10 mouse cellular contexts compared by ENCODE assay signal in the genomic region with DNA sequence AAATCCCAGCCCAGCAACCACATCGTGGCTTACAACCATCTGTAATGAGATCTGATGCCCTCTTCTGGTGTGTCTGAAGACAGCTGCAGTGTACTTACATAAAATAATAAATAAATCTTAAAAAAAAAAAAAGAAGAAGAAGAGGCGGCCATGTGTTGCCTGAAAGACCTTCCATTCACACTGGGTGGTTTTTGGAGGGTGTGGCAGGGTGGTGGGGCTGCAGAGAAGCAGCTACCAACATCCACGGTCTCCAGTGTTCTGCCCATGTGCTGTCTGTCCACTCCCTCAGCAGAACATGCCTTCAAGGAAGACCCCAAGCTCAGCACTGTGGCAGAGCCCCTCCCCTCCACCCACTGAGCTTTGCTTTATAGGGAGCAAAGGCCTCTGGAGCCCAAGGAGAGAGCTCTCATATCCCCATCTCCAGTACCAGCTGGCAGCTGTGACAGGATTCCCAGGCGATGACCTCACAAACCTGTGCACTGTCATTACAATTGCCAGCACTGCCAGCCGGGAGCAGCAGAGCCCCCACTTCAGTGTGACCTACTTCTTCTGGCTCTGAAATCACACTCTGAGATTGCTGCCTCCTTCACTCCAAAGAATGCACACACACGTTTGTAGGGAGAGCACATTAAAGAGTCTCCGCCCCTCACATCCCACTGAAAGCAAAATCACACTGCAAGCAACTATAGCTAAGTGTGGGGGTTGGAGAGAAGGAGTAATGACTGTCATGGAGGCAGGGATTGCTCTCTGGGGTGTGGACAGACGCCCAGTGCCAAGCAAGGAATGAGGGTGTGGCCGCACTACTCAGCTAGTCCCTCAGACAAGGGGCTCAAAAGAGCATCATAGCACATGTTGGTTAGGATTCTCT.
DNase-seq lines count a peak whose midpoint lies in the region; ATAC-seq and TF ChIP-seq lines count a peak whose summit lies in the region.
"Had no signal": no experiment of that assay in that cellular context is flagged by ENCODE, and none has a peak within 500 bp of the region (broad histone marks: within the 10 kb centered on the region; RNA-seq: fewer than 3 reads in every experiment).

No protein-coding gene starts in this region.

- H3K36me3 ChIP-seq in heart, embryonic 11.5 days (ENCODE audit: control insufficient read depth, insufficient read depth, low read length): no peaks in the 10 kb centered on the region
- H3K36me3 ChIP-seq in forebrain, embryonic 14.5 days (ENCODE audit: control insufficient read depth, insufficient read depth, low read length): no peaks in the 10 kb centered on the region
- H3K36me3 ChIP-seq: G1E had no signal

- no peak overlapping the region for H3K9ac ChIP-seq in heart, embryonic 11.5 days (ENCODE audit: low read depth, low read length)
- no peak overlapping the region for H3K9ac ChIP-seq in forebrain, embryonic 14.5 days (ENCODE audit: low read length)
- H3K9ac ChIP-seq: lung, embryonic 14.5 days had no signal

- no peak for TF ChIP-seq CTCF in olfactory bulb, adult 2 months (IDR thresholded peaks at IDR 0.05; ENCODE audit: insufficient read depth, low read depth, low read length)

- no peak overlapping the region for H3K4me3 ChIP-seq in heart, embryonic 11.5 days (ENCODE audit: low read depth, low read length)
- no peak overlapping the region for H3K4me3 ChIP-seq in forebrain, embryonic 14.5 days (ENCODE audit: low read depth, low read length)
- H3K4me3 ChIP-seq in olfactory bulb, adult 2 months (ENCODE audit: insufficient read depth, low read depth, low read length): no peak overlapping the region

- WGBS in heart, embryonic 11.5 days (ENCODE audit: insufficient replicate concordance): 59% methylated on average over 9 of the region's 9 CpGs
- 65% methylated on average over 9 of the region's 9 CpGs for WGBS in forebrain, embryonic 14.5 days
- WGBS in olfactory bulb, adult 2 months: 34% methylated on average over 9 of the region's 9 CpGs

- peak; percentile 57 for ATAC-seq in heart, embryonic 11.5 days (replicated peaks; ENCODE audit: insufficient number of reproducible peaks, low FRiP score, low TSS enrichment)
- peak; percentile 65 for ATAC-seq in forebrain, embryonic 14.5 days

- no peak for DNase-seq in heart, adult 8-10 months (ENCODE audit: low spot score)
- DNase-seq in adrenal gland, postnatal 25 days: peak; percentile 50
- DNase-seq in forebrain, embryonic 14.5 days (ENCODE audit: low spot score): peak; percentile 49
- DNase-seq in left cerebral cortex, adult 18-20 months (ENCODE audit: low spot score in 2 of 2): peak; percentile 41 to 61
- no peak for DNase-seq in MN1 (ENCODE audit: low spot score)
- DNase-seq in kidney, adult 9 months: no peak
- DNase-seq: lung, embryonic 14.5 days had no signal

- H3K9me3 ChIP-seq in heart, embryonic 11.5 days (replicated peaks; ENCODE audit: control insufficient read depth, low read length): no peaks in the 10 kb centered on the region
- no peaks in the 10 kb centered on the region for H3K9me3 ChIP-seq in forebrain, embryonic 14.5 days (replicated peaks; ENCODE audit: control insufficient read depth, low read length)
- H3K9me3 ChIP-seq: G1E had no signal

- peaks cover 22% of the 10 kb centered on the region for H3K4me1 ChIP-seq in heart, embryonic 11.5 days (ENCODE audit: control insufficient read depth, insufficient read depth, low read length)
- peaks cover 6% of the 10 kb centered on the region for H3K4me1 ChIP-seq in forebrain, embryonic 14.5 days (ENCODE audit: control insufficient read depth, insufficient read depth, low read length)
- H3K4me1 ChIP-seq in olfactory bulb, adult 2 months (ENCODE audit: control insufficient read depth, insufficient read depth, low read length): peaks cover 25% of the 10 kb centered on the region

- TF ChIP-seq POLR2A in olfactory bulb, adult 2 months (IDR thresholded peaks at IDR 0.05; ENCODE audit: insufficient read depth, low read depth, low read length): no peak

- H3K27ac ChIP-seq in heart, embryonic 11.5 days (ENCODE audit: low read depth, low read length): peak overlapping the region; percentile 37; the same call in 1 of the 2 replicates
- H3K27ac ChIP-seq in forebrain, embryonic 14.5 days (ENCODE audit: low read depth, low read length): no peak overlapping the region
- H3K27ac ChIP-seq in olfactory bulb, adult 2 months (ENCODE audit: insufficient read depth, low read depth, low read length): peak overlapping the region; percentile 85

- no peak overlapping the region for H3K4me2 ChIP-seq in heart, embryonic 11.5 days
- H3K4me2 ChIP-seq in forebrain, embryonic 14.5 days (ENCODE audit: low read length): no peak overlapping the region
- H3K4me2 ChIP-seq: lung, embryonic 14.5 days had no signal

- H3K27me3 ChIP-seq in heart, embryonic 11.5 days (ENCODE audit: control insufficient read depth, insufficient read depth, low read length): no peaks in the 10 kb centered on the region
- no peaks in the 10 kb centered on the region for H3K27me3 ChIP-seq in forebrain, embryonic 14.5 days (replicated peaks; ENCODE audit: control insufficient read depth, insufficient read depth, low read length)

Comparison
In these comparisons a context has a peak if more than half of its experiments do, and no peak if none do; other contexts are left out.
1. DNase-seq: peak in adrenal gland, postnatal 25 days (single experiment), forebrain, embryonic 14.5 days (single experiment) and left cerebral cortex, adult 18-20 months (2 of 2); none in heart, adult 8-10 months (single experiment), MN1 (single experiment) and kidney, adult 9 months (single experiment).